Mouse (Mus musculus): ENCODE measurements around the gene Maged1. TPM values are rescaled to one million over a fixed set of nuclear protein-coding genes. Genes with fewer than 3 reads are reported as not detected.

The Maged1 gene
- total RNA-seq (2022) = 100 to 1,000 TPM; 241 to 298 (median 281) TPM

GRCm38 (mm10) chrX:94541918-94542355 is at the start of gene Maged1:
Maged1 (minus strand) TSS chrX:94542143.
- DNase-seq = peak; percentile 94

DNA sequence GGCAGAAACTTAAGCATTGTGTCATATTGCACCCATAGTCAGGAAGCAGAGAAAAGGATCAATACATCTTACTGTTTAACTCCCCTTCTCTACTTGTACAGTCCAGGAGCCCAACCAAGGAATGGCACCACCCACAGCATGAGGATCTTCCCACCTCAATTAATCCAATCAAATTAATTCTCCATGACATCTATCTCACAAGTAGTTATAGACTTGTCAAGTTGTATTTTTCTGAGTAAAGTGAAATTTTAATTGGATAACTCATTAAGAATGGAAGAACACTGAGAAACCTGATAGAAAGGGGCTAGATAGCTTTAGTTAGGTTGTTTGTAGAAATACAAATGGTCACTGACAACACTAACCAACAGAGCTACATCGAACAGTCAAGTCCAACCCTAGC is 38.3 kb upstream of the Maged1 start:
- DNase-seq = no peak

DNA sequence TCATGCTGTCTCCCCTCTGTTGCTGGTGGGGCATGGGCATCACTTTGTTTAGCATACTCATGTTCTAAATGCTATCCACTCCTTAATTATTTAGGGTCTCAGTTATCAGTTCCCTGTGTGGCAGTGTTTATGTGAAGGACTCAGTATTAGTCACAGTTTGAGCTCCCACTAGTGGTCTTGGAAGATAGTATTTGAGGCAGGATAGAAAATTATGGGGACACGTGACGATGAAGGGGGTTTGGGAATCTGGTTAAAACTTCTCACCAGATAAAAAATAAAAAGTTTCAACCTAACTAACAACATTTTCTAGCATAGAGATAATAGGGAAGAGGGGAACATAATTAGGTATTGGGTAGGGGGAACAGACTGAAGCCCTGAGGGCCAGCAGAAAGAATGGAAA is 22.8 kb upstream of the Maged1 start:
- no peak for DNase-seq

- no peak for DNase-seq
Measured at GRCm38 (mm10) chrX:94562392-94562791, 20.4 kb upstream of the Maged1 start.

- no peak for DNase-seq
Measured at GRCm38 (mm10) chrX:94548227-94548626, 6.3 kb upstream of the Maged1 start.

DNA sequence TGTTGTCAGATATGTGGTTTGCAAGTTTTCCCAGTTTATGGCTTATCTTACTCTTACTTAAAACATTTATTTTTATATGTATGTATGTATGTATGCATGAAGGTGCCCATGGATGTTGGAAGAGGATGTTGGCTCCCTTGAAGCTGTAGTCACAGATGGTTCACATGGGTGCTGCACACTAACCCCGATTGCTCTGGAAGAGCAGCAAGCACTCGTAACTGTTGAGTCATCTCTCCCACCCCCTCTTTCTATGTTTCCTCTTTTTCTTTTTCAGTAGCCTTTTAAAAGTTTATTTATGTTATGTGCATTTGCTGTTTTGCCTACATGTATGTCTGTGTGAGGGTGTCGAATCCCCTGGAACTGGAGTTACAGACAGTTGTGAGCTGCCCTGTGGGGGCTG is 4.0 kb upstream of the Maged1 start:
- DNase-seq = no peak

DNA sequence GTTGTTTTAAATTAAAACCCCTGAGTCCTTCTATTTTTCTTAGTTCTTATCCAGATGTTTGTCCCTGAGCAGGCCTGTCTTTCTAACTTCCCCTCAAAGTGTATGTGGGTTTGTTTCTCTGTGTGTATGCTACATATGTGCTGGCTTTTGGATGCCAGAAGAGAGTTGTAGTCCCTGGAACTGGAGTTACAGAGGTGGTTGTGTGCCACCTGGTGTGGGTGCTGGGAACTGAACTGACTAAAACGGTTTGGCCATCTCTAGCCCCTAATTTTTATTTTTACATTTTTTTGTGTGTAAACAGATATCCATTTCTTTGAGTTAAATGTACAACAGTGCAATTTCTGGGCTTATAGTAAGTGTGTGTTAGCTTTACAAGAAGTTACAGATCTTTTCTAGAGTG is 3.0 kb upstream of the Maged1 start:
- DNase-seq = no peak

- no peak for DNase-seq
Measured at GRCm38 (mm10) chrX:94542536-94542935, 593 bp upstream of the Maged1 start.

DNA sequence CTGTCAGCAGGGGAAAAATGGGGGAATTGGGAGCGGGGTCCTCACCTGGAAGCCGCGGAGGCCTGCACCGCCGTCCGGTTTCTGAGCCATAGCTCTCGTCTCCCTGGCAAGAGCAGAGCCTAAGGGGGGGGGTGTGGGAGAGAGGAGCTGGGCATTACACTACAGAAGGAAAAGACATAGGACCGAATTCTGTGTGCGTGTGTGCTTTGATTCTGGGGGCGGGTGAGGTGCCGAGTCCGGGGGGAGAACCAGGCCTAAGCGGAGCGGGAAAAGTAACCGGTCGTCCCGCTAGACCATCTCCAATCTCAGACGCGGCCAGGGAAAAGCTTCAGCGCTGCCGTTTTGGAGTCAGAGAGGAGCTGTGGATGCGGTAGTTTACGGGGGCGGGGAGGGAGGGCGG is 737 bp downstream of the Maged1 start:
- no peak for DNase-seq

- DNase-seq = peak; percentile 48
Measured at GRCm38 (mm10) chrX:94540341-94541201, 1.4 kb downstream of the Maged1 start.

DNA sequence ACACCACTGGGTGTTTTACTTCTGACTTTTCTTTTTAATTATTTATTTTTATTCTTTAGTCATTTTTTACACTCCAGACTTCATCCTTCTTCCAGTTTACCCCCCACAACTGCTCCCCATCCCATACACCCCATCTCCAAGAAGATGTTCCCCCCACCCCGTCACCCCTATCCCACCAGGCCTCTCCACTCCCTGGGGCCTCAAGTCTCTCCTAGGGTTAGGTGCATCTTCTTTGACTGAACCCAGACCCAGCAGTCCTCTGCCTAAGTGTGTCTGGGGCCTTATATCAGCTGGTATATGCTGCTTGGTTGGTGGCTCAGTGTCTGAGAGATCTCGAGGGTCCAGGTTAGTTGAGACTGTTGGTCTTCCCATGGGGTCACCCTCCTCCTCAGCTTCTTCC is 7.6 kb downstream of the Maged1 start:
- no peak for DNase-seq

DNA sequence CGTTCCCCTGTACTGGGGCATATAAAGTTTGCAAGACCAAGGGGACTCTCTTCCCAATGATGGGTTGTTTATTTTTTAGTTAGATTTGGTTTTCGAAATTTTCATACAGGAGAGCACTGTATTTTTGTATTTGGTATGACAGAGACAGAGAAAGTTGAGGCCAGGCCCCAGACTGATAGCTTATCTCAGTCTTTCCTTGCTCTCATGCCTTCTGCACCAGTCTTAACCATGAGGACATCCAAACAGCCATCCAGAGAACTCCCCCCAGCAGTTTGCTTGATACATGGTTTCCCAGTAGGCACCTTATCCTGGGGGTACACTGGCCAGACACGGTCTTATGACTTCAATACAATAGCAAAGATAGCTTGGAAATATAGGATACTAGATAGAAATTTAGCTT is 11.6 kb downstream of the Maged1 start:
- DNase-seq = no peak

DNA sequence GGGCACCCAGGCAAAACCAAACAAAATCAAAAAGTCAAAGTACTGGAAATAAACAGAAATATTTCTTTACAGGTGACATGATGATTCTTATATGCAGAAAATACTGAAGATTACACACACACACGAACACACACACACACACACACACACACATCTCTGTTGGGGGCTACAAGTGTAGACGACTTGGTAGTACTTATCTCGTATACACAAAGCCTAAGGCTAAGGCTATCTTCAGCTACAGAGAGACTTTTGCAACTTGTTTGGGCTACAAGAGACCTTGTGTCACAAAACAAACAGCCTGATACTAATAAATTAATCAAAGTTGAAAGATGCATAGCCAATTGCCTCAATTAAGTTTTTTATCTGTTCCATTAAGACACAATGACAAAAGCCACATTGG is 19.8 kb downstream of the Maged1 start:
- DNase-seq = no peak

DNA sequence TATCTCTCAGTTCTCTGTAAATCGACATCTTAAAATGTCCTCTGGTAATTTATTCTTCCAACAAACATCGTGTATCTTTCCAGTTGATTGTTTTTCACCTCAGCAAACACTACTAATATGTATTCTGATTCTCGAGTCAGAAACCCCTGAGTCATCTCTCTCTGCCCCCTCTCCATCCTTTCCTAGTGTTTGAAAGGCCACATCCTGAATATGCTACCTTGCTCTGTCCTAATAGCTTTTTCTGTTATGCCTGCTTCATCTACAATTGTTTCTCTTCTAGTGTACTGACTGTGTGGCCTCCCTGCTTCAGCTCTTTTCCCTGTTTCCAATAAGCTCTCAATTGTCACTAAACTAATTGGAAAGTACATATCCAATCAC is 33.5 kb downstream of the Maged1 start:
- DNase-seq = no peak

DNA sequence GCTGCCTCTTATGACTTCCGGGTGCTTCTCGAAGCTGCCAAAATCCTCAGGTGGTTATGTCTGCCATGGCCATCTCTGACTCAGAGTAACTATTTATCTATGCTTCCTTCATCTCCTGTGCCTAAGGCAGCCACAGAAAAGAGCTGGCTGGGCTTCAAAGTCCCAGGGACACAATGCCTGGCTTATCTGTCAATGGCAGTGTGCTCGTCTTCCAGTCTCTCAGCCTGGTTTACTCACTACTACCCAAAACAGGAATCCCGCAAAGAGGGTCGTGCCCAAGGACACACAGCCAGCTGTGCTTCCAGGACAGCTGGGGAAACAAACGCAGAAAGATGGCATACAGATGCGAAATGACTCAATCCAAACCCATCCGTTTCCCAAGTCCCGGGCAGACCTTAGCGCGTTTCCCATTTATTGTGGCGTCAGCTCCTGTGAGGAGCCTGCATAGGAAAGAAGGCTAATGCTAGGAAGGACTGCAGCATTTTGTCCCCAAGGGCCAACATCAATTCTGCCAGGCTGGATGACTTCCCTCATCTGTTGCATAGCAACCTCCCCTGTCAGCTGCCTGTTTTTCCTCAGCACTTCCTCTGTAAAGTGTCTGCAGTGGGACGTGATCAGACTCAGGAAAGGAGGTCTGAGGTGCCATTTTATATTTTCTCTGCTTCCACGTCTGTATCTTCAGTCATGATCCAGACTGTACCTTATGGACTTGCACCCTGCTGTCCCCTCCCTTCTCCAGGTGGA is 34.1 kb downstream of the Maged1 start:
- DNase-seq = peak; percentile 9

DNA sequence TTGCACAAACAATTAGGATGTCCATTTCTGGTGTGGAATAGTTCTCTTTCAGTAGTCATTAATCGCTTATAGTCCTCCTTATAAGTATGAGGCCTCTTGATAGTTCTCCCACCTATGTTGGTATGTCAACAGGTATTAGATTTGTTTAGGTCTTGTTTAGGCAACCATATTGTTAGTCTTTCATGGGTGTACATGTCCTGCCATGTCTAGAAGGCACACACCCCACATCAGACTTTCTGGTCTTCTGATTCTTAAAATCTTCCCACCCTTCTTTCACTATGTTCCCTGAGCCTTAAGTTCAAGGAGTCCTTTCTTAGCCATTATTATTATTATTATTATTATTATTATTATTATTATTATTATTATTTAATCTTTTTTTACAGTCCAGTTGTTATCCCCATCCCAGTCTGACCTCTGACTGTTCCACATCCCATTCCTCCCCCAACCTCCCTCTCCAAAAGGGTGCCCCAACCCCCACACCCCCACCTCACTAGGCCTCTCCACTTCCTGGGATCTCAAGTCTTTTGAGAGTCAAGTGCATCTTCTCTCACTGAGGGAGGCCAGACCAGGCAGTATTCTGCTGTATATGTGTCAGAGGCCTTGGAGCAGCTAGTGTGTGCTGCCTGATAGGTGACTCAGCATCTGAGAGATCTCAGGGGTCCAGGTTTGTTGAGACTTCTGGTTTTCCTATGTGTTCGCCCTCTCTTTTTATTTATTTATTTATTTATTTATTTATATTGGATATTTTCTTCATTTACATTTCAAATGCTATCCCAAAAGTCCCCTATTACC is 55.7 kb downstream of the Maged1 start:
- no peak for DNase-seq

Other genes starting within 250 kb of the Maged1 start
- not detected for gene Fam90a1b, start 175.4 kb downstream of the Maged1 start, total RNA-seq (2022)
- gene Apoo, start 175.0 kb downstream of the Maged1 start, total RNA-seq (2022) = 10 to 100 TPM; 38.0 to 62.9 (median 52.9) TPM
- 10 to 100 TPM; 10.3 to 19.5 (median 15.1) TPM for gene Gspt2, start 93.9 kb upstream of the Maged1 start, total RNA-seq (2022)
- gene Zxdb, start 182.4 kb upstream of the Maged1 start, total RNA-seq (2022) = 10 to 100 TPM; 10.4 to 14.3 (median 12.4) TPM